Mouse (Mus musculus): ENCODE data around the gene B3gnt6.

The B3gnt6 gene

GRCm38 (mm10) chr7:98177566-98177928 is 21.7 kb downstream of the B3gnt6 start:
- DNase-seq (ENCODE audit: extremely low read depth, low read depth, low spot score) = no peak

- DNase-seq (ENCODE audit: extremely low read depth, low read depth, low spot score) = no peak
Observed at GRCm38 (mm10) chr7:98177071-98177485, 22.2 kb downstream of the B3gnt6 start.

GRCm38 (mm10) chr7:98176322-98177070 is 22.8 kb downstream of the B3gnt6 start:
- DNase-seq (ENCODE audit: extremely low read depth, low read depth, low spot score) = no peak

GRCm38 (mm10) chr7:98174883-98175755 is 24.2 kb downstream of the B3gnt6 start:
- no peak for DNase-seq (ENCODE audit: extremely low read depth, low read depth, low spot score)

GRCm38 (mm10) chr7:98173408-98173807 is 25.9 kb downstream of the B3gnt6 start:
- no peak for DNase-seq (ENCODE audit: extremely low read depth, low read depth, low spot score)

GRCm38 (mm10) chr7:98172661-98173060 is 26.6 kb downstream of the B3gnt6 start:
- DNase-seq (ENCODE audit: extremely low read depth, low read depth, low spot score) = no peak

- DNase-seq (ENCODE audit: extremely low read depth, low read depth, low spot score) = no peak
Observed at GRCm38 (mm10) chr7:98171141-98172073, 27.9 kb downstream of the B3gnt6 start.

GRCm38 (mm10) chr7:98164999-98165528 is 34.2 kb downstream of the B3gnt6 start:
- no peak for DNase-seq (ENCODE audit: extremely low read depth, low read depth, low spot score)

GRCm38 (mm10) chr7:98164382-98164998 is 34.8 kb downstream of the B3gnt6 start:
- no peak for DNase-seq (ENCODE audit: extremely low read depth, low read depth, low spot score)

GRCm38 (mm10) chr7:98163700-98164099 is 35.6 kb downstream of the B3gnt6 start:
- no peak for DNase-seq (ENCODE audit: extremely low read depth, low read depth, low spot score)

- DNase-seq (ENCODE audit: extremely low read depth, low read depth, low spot score) = no peak
Observed at GRCm38 (mm10) chr7:98162239-98162638, 37.0 kb downstream of the B3gnt6 start.

- no peak for DNase-seq (ENCODE audit: extremely low read depth, low read depth, low spot score)
Observed at GRCm38 (mm10) chr7:98160041-98160740, 39.1 kb downstream of the B3gnt6 start.

- no peak for DNase-seq (ENCODE audit: extremely low read depth, low read depth, low spot score)
Observed at GRCm38 (mm10) chr7:98158481-98158880, 40.8 kb downstream of the B3gnt6 start.

GRCm38 (mm10) chr7:98157636-98158332 is 41.5 kb downstream of the B3gnt6 start:
- no peak for DNase-seq (ENCODE audit: extremely low read depth, low read depth, low spot score)

- no peak for DNase-seq (ENCODE audit: extremely low read depth, low read depth, low spot score)
Observed at GRCm38 (mm10) chr7:98156280-98156665, 43.0 kb downstream of the B3gnt6 start.

- no peak for DNase-seq (ENCODE audit: extremely low read depth, low read depth, low spot score)
Observed at GRCm38 (mm10) chr7:98155546-98156279, 43.6 kb downstream of the B3gnt6 start.

- DNase-seq (ENCODE audit: extremely low read depth, low read depth, low spot score) = no peak
Observed at GRCm38 (mm10) chr7:98153892-98154291, 45.4 kb downstream of the B3gnt6 start.

GRCm38 (mm10) chr7:98153345-98153744 is 45.9 kb downstream of the B3gnt6 start:
- DNase-seq (ENCODE audit: extremely low read depth, low read depth, low spot score) = no peak
